Mouse (Mus musculus) hindbrain, postnatal 0 days (tissue): ENCODE measurements at regions not wholly inside any gene's neighbourhood (a gene's known extent, or its start where the extent isn't known, plus 50 kb on each side); places are given as distances from the start of the nearest gene placed in this dataset.

ENCODE experiments used
- ATAC-seq: fragments of 200-750 bp; cut with Nextera tagmentation; 2 replicates; pipeline ENCODE4 v1.8.0; 2017; ENCODE audit warnings: mild to moderate bottlenecking, moderate TSS enrichment, moderate library complexity
- DNase-seq: peaks from one replicate; pipeline ENCODE4 v3.0.0-alpha.2; 2015; ENCODE audit warnings: low spot score
- H3K27ac ChIP-seq: fragments of 300-500 bp; sonication (generic); 2 replicates; pipeline ENCODE4 v1.5.1; 2014; ENCODE audit warnings: mild to moderate bottlenecking
- H3K27me3 ChIP-seq: fragments of 300-500 bp; sonication (generic); 2 replicates; pipeline ENCODE4 v1.6.1; 2014; ENCODE audit warnings: low read length, mixed read lengths; ENCODE audit not compliant: insufficient read depth
- H3K36me3 ChIP-seq: fragments of 300-500 bp; sonication (generic); 2 replicates; pipeline ENCODE4 v1.6.1; 2014; ENCODE audit warnings: low read length, mixed read lengths; ENCODE audit not compliant: insufficient read depth
- H3K4me1 ChIP-seq: fragments of 300-500 bp; sonication (generic); 2 replicates; pipeline ENCODE4 v1.6.1; 2014; ENCODE audit warnings: antibody characterized with exemption, low read length, mixed read lengths; ENCODE audit not compliant: insufficient read depth
- H3K4me2 ChIP-seq: fragments of 300-500 bp; sonication (generic); 2 replicates; pipeline ENCODE4 v1.6.1; 2014; ENCODE audit warnings: low read depth, mild to moderate bottlenecking, low read length, moderate library complexity, mixed read lengths
- H3K4me3 ChIP-seq: fragments of 300-500 bp; sonication (generic); 2 replicates; pipeline ENCODE4 v1.5.1; 2014; ENCODE audit warnings: low read length
- H3K9ac ChIP-seq: fragments of 300-500 bp; sonication (generic); replicated peaks from 2 replicates; pipeline ENCODE4 v1.6.1; 2014; ENCODE audit warnings: mild to moderate bottlenecking, low read length, moderate library complexity, mixed read lengths
- H3K9me3 ChIP-seq: fragments of 300-500 bp; sonication (generic); 2 replicates; pipeline ENCODE4 v1.6.1; 2016; ENCODE audit warnings: low read length, mixed read lengths
- CTCF ChIP-seq: IDR thresholded peaks from 2 replicates; pipeline ENCODE4 v1.5.1; 2016; ENCODE audit warnings: antibody characterized with exemption, control low read depth, low read depth
- WGBS: fragments of 180-500 bp; shearing (Covaris S2); extraction: QIAGEN DNeasy Blood & Tissue Kit; methylation state at CpG from one replicate; pipeline ENCODE4 v1.1.7; 2014; 5-methylcytosine and 5-hydroxymethylcytosine counted together

DNA sequence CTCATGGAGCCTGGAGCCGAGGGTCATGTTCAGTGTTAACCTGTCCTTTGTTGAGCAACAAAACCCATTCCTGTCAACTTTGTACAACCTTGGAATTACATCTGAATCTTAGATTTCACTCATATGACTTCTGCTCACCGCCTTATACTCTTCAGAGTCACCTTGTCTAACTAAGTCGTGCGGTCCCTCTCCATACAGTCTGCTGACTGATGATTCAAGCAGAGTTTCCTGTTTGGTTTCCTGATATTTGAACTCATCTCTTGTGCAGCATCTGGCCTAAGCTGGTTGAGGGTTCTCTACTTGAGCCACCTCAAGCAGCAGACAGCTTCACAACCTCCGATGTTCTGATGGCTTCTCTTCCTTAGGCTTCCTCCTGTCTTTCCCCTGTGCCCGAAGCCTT is 78.3 kb upstream of the Ccn6 start:
- 90% methylated on average over 6 of the region's 6 CpGs for WGBS
- H3K27ac ChIP-seq = no peak overlapping the region
- ATAC-seq = no peak

GRCm38 (mm10) chr10:39241486-39241885 is 77.9 kb upstream of the Ccn6 start:
- WGBS = 70% methylated on average over 3 of the region's 3 CpGs
- no peaks in the 10 kb centered on the region for H3K9me3 ChIP-seq
- no peak overlapping the region for H3K9ac ChIP-seq
- no peak for TF ChIP-seq CTCF
- H3K4me1 ChIP-seq = no peaks in the 10 kb centered on the region
- H3K4me2 ChIP-seq = no peak overlapping the region
- ATAC-seq (no peak), DNase-seq (no peak)
- no peak overlapping the region for H3K4me3 ChIP-seq
- H3K27me3 ChIP-seq = no peaks in the 10 kb centered on the region
- H3K36me3 ChIP-seq = no peaks in the 10 kb centered on the region
- H3K27ac ChIP-seq = no peak overlapping the region

More for the DNA sequence above, 78.3 kb upstream of the Ccn6 start:
- H3K9ac ChIP-seq = no peak overlapping the region
- H3K4me2 ChIP-seq = no peak overlapping the region
- no peak for DNase-seq
- no peaks in the 10 kb centered on the region for H3K9me3 ChIP-seq
- H3K36me3 ChIP-seq = no peaks in the 10 kb centered on the region
- H3K27me3 ChIP-seq = no peaks in the 10 kb centered on the region
- no peaks in the 10 kb centered on the region for H3K4me1 ChIP-seq
- H3K4me3 ChIP-seq = no peak overlapping the region
- TF ChIP-seq CTCF = no peak

DNA sequence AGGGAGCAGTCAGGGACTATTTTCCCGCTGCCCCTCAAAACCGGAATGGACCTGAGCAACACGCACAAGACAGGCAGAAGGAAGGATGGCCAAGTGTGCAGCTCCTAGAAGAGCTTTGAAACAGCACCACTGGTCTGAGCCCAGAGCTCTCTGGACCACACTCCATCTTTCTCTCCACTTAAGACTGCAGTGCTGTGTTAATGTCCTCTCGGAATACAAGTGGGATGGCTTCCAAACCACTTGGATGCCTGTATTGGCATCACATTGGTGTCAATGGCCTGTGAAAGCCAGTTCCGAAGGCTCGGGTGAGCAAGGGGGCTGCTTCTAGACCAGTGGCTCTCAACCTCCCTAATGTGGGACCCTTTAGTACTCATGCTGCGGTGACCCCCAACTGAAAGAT is 77.4 kb upstream of the Ccn6 start:
- Histone ChIP-seq H3K9ac (no peak overlapping the region), H3K27me3 (no peaks in the 10 kb centered on the region), H3K9me3 (no peaks in the 10 kb centered on the region), H3K27ac (no peak overlapping the region), H3K36me3 (no peaks in the 10 kb centered on the region), H3K4me1 (no peaks in the 10 kb centered on the region), H3K4me3 (no peak overlapping the region), H3K4me2 (no peak overlapping the region)
- DNase-seq (peak; percentile 37), ATAC-seq (no peak)
- TF ChIP-seq CTCF = no peak
- 70% methylated on average over 7 of the region's 7 CpGs for WGBS

GRCm38 (mm10) chr10:39240178-39240791 is 76.7 kb upstream of the Ccn6 start:
- TF ChIP-seq CTCF = no peak
- no peaks in the 10 kb centered on the region for H3K36me3 ChIP-seq
- H3K27ac ChIP-seq = peak overlapping the region; percentile 41; the same call in 1 of the 2 replicates
- H3K9me3 ChIP-seq = no peaks in the 10 kb centered on the region
- 0 out of 2 replicates have a peak overlapping the region, but pooled peaks have one; percentile 26 for H3K9ac ChIP-seq
- peak overlapping the region; percentile 30; the same call in 1 of the 2 replicates for H3K4me2 ChIP-seq
- no peaks in the 10 kb centered on the region for H3K4me1 ChIP-seq
- WGBS = 39% methylated on average over 11 of the region's 11 CpGs
- no peaks in the 10 kb centered on the region for H3K27me3 ChIP-seq
- no peak for DNase-seq
- H3K4me3 ChIP-seq = no peak overlapping the region
- ATAC-seq = no peak; the same call in 1 of the 2 replicates

- WGBS = 12% methylated on average over 17 of the region's 17 CpGs
- peak; percentile 97 for DNase-seq
- Histone ChIP-seq H3K27me3 (no peaks in the 10 kb centered on the region), H3K4me3 (no peak overlapping the region), H3K27ac (peak overlapping the region; percentile 41; the same call in 1 of the 2 replicates), H3K9ac (0 out of 2 replicates have a peak overlapping the region, but pooled peaks have one; percentile 26), H3K36me3 (no peaks in the 10 kb centered on the region), H3K9me3 (no peaks in the 10 kb centered on the region), H3K4me1 (no peaks in the 10 kb centered on the region), H3K4me2 (peak overlapping the region; percentile 30)
- ATAC-seq = peak; percentile 92
- peak; percentile 86 for TF ChIP-seq CTCF
These were observed 76.0 kb upstream of the Ccn6 start for GRCm38 (mm10) chr10:39239498-39240177.

GRCm38 (mm10) chr10:39238596-39238995 is 75.0 kb upstream of the Ccn6 start:
- WGBS = 51% methylated on average over 10 of the region's 10 CpGs
- Histone ChIP-seq H3K4me1 (no peaks in the 10 kb centered on the region), H3K4me2 (no peak overlapping the region), H3K9ac (no peak overlapping the region), H3K4me3 (no peak overlapping the region), H3K9me3 (no peaks in the 10 kb centered on the region), H3K27me3 (no peaks in the 10 kb centered on the region), H3K27ac (no peak overlapping the region), H3K36me3 (no peaks in the 10 kb centered on the region)
- DNase-seq = no peak
- TF ChIP-seq CTCF = no peak
- ATAC-seq = no peak

GRCm38 (mm10) chr10:39237549-39237948 is 74.0 kb upstream of the Ccn6 start:
- DNase-seq = no peak
- H3K27ac ChIP-seq = no peak overlapping the region

More at GRCm38 (mm10) chr10:39237549-39237948, 74.0 kb upstream of the Ccn6 start:
- ATAC-seq = no peak
- H3K4me1 ChIP-seq = no peaks in the 10 kb centered on the region
- H3K4me3 ChIP-seq = no peak overlapping the region
- no peaks in the 10 kb centered on the region for H3K9me3 ChIP-seq
- no peaks in the 10 kb centered on the region for H3K36me3 ChIP-seq
- H3K4me2 ChIP-seq = no peak overlapping the region
- no peak for TF ChIP-seq CTCF
- no peak overlapping the region for H3K9ac ChIP-seq
- 87% methylated on average over 4 of the region's 4 CpGs for WGBS
- no peaks in the 10 kb centered on the region for H3K27me3 ChIP-seq
